Mouse (Mus musculus) activated CD4-positive, CD25-positive, alpha-beta regulatory T cell, adult 9 weeks (primary cell): ENCODE data around the gene Vmn1r19. TPM values are rescaled to one million over a fixed set of nuclear protein-coding genes. Genes with fewer than 3 reads are reported as not detected.

Experiments used
- polyA plus RNA-seq: library from polyadenylated mRNA; unstranded; fragments of 100-300 nt; shearing (Covaris generic); gene quantifications from one replicate; pipeline ENCODE4 v1.2.1, GENCODE M21; 2017

Gene Vmn1r19
- not detected for polyA plus RNA-seq

DNA sequence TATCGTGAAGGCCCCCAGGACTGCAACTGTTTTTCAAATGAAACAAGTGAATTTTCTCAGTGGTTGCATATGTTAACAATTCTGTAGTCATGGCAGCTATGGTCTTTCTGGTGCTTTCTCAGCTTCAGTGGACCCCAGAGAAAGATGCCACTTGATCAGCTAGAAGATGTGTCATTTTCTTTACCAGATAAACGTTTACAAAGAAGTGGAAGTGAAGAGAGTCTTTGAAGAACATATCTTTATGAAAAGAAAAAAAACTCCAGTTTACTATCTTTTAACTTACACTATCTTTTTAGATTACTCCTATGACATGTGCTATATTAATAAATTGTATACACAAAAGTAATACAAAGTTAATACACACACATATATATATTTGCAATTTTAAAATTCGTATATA lies at the start of gene Vmn1r19:
Vmn1r19 (plus strand) TSS at position 301 of the 400 bp plus-strand sequence.

DNA sequence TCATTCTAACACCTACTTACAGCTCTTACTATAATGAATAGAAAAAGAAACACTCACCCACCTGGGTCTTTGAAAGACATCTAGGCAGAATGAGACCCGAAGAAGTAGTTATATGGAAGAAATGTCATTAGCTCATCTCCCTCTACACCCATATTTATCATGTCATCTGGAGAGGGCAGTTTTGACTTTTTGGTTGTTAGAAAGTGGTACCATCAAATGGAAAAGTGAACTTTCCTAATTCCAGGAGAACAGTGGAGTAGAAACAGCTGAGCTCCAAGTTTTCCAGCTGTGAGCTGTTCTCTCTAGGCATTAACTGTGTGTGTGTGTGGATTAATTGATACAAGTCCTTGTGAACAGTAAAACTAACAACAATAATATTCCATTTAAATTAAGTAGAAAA lies 40.0 kb upstream of the Vmn1r19 start, which contains the start of gene Vmn1r17:
Vmn1r17 (minus strand) TSS at position 101 of the 400 bp plus-strand sequence.

DNA sequence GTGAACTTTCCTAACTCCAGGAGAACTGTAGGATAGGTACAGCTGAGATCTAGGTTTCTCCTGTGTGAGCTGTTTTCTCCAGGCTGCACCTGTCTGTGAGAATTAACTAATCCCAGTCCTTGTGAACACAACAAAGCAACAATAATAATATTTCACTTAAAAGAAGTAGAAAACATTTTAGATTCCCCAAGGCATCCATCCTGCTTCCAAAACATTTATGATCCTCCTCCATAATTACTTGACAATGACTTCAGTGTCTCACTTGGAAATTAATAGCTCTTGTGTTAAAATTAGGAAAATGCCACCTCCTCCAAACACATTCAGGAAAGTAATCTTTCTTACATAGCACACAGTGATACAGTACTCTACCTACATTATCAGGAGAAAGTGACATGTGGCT lies 7.9 kb upstream of the Vmn1r19 start, which contains the start of gene Vmn1r18:
Vmn1r18 (minus strand) TSS at position 101 of the 400 bp plus-strand sequence.

DNA sequence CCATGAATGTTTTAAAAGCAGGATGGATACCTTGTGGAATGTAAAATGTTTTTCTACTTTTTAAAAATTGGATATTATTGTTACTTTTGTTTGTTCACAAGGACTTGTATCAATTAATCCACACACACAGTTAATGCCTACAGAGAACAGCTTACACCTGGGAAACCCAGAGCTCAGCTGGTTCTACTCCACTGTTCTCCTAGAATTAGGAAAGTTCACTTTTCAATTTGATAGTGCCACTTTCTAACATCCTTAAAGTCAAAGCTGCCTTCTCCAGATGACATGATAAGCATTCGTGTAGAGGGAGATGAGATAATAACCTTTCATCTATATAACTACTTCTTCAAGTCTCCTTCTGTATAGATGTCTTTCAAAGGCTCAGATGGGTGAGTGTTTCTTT lies 25.1 kb downstream of the Vmn1r19 start, which contains the start of gene Vmn1r20:
Vmn1r20 (plus strand) TSS at position 301 of the 400 bp plus-strand sequence.

Other genes with a start within 250 kb of the Vmn1r19 start
- gene Vmn1r12, start 246.9 kb upstream of the Vmn1r19 start, polyA plus RNA-seq = not detected
- gene Vmn1r13, start 200.5 kb upstream of the Vmn1r19 start, polyA plus RNA-seq = 0.24 TPM
- not detected for gene Vmn1r14, start 172.1 kb upstream of the Vmn1r19 start, polyA plus RNA-seq
- gene Vmn1r15, start 145.8 kb upstream of the Vmn1r19 start, polyA plus RNA-seq = not detected
- not detected for gene Vmn1r16, start 74.3 kb upstream of the Vmn1r19 start, polyA plus RNA-seq
- not detected for gene Vmn1r17, start 40.1 kb upstream of the Vmn1r19 start, polyA plus RNA-seq
- gene Vmn1r18, start 8.0 kb upstream of the Vmn1r19 start, polyA plus RNA-seq = not detected
- gene Vmn1r20, start 25.1 kb downstream of the Vmn1r19 start, polyA plus RNA-seq = not detected
- 18.2 TPM for gene Ppm1k, start 131.7 kb downstream of the Vmn1r19 start, polyA plus RNA-seq
- gene Herc6, start 177.2 kb downstream of the Vmn1r19 start, polyA plus RNA-seq = 32.5 TPM